Mouse (Mus musculus): ENCODE measurements at regions not wholly inside any gene's neighbourhood (a gene's known extent, or its start where the extent isn't known, plus 50 kb on each side); places are given as distances from the start of the nearest gene placed in this dataset.
"Not testable (repeated sequence)": the region's sequence is repeated elsewhere in the genome, so short reads cannot be mapped to it uniquely, and the experiment has no call there.

- H3K27me3 ChIP-seq (replicated peaks; ENCODE audit: control insufficient read depth, insufficient read depth, low read length); H3K9me3 ChIP-seq (ENCODE audit: control insufficient read depth, low read length); H3K9ac ChIP-seq (replicated peaks; ENCODE audit: low read depth, low read length); ATAC-seq; H3K4me1 ChIP-seq (replicated peaks; ENCODE audit: control insufficient read depth, insufficient read depth, low read length); H3K4me2 ChIP-seq (ENCODE audit: low read length); H3K27ac ChIP-seq (ENCODE audit: low read length); H3K36me3 ChIP-seq (ENCODE audit: control insufficient read depth, insufficient read depth); H3K4me3 ChIP-seq (replicated peaks; ENCODE audit: low read length): not testable (repeated sequence)
- WGBS: 88% methylated on average over 22 of the region's 22 CpGs
These were observed 61.0 kb upstream of the Pnpt1 start for GRCm38 (mm10) chr11:29069586-29069985.

- no peak for ATAC-seq
- H3K9ac ChIP-seq (replicated peaks; ENCODE audit: low read depth, low read length): no peak overlapping the region
- WGBS: 44% methylated on average over 3 of the region's 3 CpGs
These were observed 58.3 kb upstream of the Pnpt1 start for GRCm38 (mm10) chr11:29072231-29072630.

More at GRCm38 (mm10) chr11:29072231-29072630, 58.3 kb upstream of the Pnpt1 start:
- no peak overlapping the region for H3K4me2 ChIP-seq (ENCODE audit: low read length)
- no peak overlapping the region for H3K4me3 ChIP-seq (replicated peaks; ENCODE audit: low read length)
- no peak overlapping the region for H3K27ac ChIP-seq (ENCODE audit: low read length)
- H3K36me3 ChIP-seq (ENCODE audit: control insufficient read depth, insufficient read depth): no peaks in the 10 kb centered on the region
- H3K4me1 ChIP-seq (replicated peaks; ENCODE audit: control insufficient read depth, insufficient read depth, low read length): no peaks in the 10 kb centered on the region
- no peaks in the 10 kb centered on the region for H3K9me3 ChIP-seq (ENCODE audit: control insufficient read depth, low read length)
- no peaks in the 10 kb centered on the region for H3K27me3 ChIP-seq (replicated peaks; ENCODE audit: control insufficient read depth, insufficient read depth, low read length)

Data from forebrain, embryonic 16.5 days (tissue).